Mouse (Mus musculus): ENCODE results near the gene 1700029F12Rik. TPM values are rescaled to one million over a fixed set of nuclear protein-coding genes. Genes with fewer than 3 reads are reported as not detected.

Gene 1700029F12Rik
- total RNA-seq (2014; fragmentation: Nextera tagmentation) (not detected in 2 replicates), total RNA-seq (2017) (not detected in 2 replicates), polyA plus RNA-seq (2012) (not detected in 2 replicates)

DNA sequence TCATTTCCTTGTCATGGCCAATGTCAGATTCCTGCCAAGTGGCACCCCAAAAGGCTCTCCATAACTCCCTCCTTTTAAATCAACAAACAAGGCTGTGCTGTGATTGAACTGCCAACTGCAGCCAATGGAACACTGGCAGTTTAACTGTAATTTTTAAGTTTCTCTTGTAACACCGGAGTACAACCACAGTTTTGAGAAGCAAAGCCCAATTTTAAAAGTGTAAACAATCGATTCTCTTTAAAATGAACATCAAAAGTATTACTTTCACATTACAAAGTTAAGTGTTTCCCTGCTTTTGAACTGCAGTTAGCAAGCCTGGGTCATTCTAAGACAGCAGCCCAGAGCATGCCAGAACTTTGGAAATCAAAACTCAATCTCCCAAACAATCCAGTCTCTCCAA, at the start of gene 1700029F12Rik:
TSS of gene 1700029F12Rik (minus strand) at position 101 of the 400 bp plus-strand sequence.
- Histone ChIP-seq H3K4me3 (ENCODE audit: low read depth, low read length) (no peak within 1 kb of the TSS), H3K9me3 (replicated peaks) (no peaks in the 10 kb centered on the region), H3K36me3 (replicated peaks) (no peaks in the 10 kb centered on the region), H3K4me1 (ENCODE audit: insufficient read depth, low read depth, low read length) (no peaks in the 10 kb centered on the region), H3K27me3 (ENCODE audit: insufficient read depth, low read length) (peaks cover 4% of the 10 kb centered on the region; the same call in 1 of the 2 replicates)
- ATAC-seq (ENCODE audit: extremely low read depth, insufficient number of reproducible peaks, low FRiP score, poor library complexity, severe bottlenecking) (no peak), DNase-seq (ENCODE audit: low spot score) (no peak)
- TF ChIP-seq GATA1 (IDR thresholded peaks at IDR 0.05; ENCODE audit: borderline replicate concordance, low read length) (no peak), POLR2AphosphoS5 (IDR thresholded peaks at IDR 0.05; ENCODE audit: insufficient replicate concordance, low read depth, low read length) (no peak)

DNA sequence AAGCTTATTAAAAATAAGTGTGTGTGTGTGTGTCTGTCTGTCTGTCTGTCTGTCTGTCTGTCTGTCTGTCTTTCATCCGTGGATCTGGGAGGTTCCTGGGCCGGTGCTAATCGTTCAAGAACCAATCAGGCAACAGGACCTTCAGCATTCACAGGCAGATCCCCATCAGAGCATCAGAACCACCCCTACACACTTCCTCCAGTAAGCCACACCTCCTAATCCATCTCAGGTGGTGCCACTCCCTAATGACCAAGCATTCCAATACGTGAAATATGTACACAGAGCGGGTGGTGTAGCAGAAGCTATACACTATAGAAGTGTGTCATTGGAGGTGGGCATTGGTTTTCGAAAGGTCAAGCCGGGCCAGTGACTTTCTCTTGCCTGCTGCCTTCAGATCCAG, 48.3 kb upstream of the 1700029F12Rik start:
- ATAC-seq (ENCODE audit: extremely low read depth, insufficient number of reproducible peaks, low FRiP score, poor library complexity, severe bottlenecking) = no peak
- Histone ChIP-seq H3K4me3 (ENCODE audit: low read depth, low read length) (no peak overlapping the region), H3K27me3 (ENCODE audit: insufficient read depth, low read length) (peaks cover 4% of the 10 kb centered on the region; the same call in 1 of the 2 replicates), H3K4me1 (ENCODE audit: insufficient read depth, low read depth, low read length) (no peaks in the 10 kb centered on the region), H3K36me3 (replicated peaks) (no peaks in the 10 kb centered on the region), H3K9me3 (replicated peaks) (no peaks in the 10 kb centered on the region)
- TF ChIP-seq CTCF (IDR thresholded peaks at IDR 0.05; ENCODE audit: low read depth, low read length) (no peak), POLR2AphosphoS5 (IDR thresholded peaks at IDR 0.05; ENCODE audit: insufficient replicate concordance, low read depth, low read length) (no peak), GATA1 (IDR thresholded peaks at IDR 0.05; ENCODE audit: borderline replicate concordance, low read length) (no peak), GATA2 (IDR thresholded peaks at IDR 0.05; ENCODE audit: borderline replicate concordance, low read depth, low read length) (no peak), TAL1 (conservative IDR thresholded peaks at IDR 0.05; ENCODE audit: low read depth, low read length) (no peak)
- DNase-seq (ENCODE audit: low spot score) = no peak

DNA sequence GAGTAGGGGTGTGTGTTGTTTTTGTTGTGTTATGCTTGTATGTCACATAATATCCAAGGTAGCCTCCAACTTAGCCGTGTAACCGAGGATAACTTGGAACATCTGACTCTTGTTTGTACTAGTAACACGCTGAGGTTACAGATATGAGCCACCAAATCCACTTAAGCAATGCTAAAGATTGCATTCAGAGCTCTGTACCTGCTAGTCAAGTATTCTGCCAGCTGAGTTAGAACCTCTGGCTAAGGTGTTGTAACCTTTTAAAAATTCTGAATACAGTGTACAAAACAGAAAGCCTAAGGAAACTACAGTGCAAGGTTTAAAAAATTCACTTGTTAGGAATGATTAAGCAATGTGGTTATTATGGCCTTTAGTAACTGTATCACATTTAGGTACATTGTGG, 46.5 kb upstream of the 1700029F12Rik start:
- no peak for DNase-seq (ENCODE audit: low spot score)
- no peaks in the 10 kb centered on the region for H3K9me3 ChIP-seq (replicated peaks)
- no peaks in the 10 kb centered on the region for H3K4me1 ChIP-seq (ENCODE audit: insufficient read depth, low read depth, low read length)
- ATAC-seq (ENCODE audit: extremely low read depth, insufficient number of reproducible peaks, low FRiP score, poor library complexity, severe bottlenecking) = no peak
- TF ChIP-seq CTCF (IDR thresholded peaks at IDR 0.05; ENCODE audit: low read depth, low read length) = no peak
- TF ChIP-seq TAL1 (conservative IDR thresholded peaks at IDR 0.05; ENCODE audit: low read depth, low read length) = no peak
- TF ChIP-seq POLR2AphosphoS5 (IDR thresholded peaks at IDR 0.05; ENCODE audit: insufficient replicate concordance, low read depth, low read length) = no peak
- no peak for TF ChIP-seq GATA2 (IDR thresholded peaks at IDR 0.05; ENCODE audit: borderline replicate concordance, low read depth, low read length)
- no peak for TF ChIP-seq GATA1 (IDR thresholded peaks at IDR 0.05; ENCODE audit: borderline replicate concordance, low read length)
- H3K4me3 ChIP-seq (ENCODE audit: low read depth, low read length) = no peak overlapping the region
- H3K27me3 ChIP-seq (ENCODE audit: insufficient read depth, low read length) = 0 out of 2 replicates have a peak, but pooled peaks cover 4% of the 10 kb centered on the region
- no peaks in the 10 kb centered on the region for H3K36me3 ChIP-seq (replicated peaks)

GRCm38 (mm10) chr13:97080201-97080600, 46.0 kb upstream of the 1700029F12Rik start:
- no peak overlapping the region for H3K4me3 ChIP-seq (ENCODE audit: low read depth, low read length)
- TF ChIP-seq GATA2 (IDR thresholded peaks at IDR 0.05; ENCODE audit: borderline replicate concordance, low read depth, low read length) (no peak), TAL1 (conservative IDR thresholded peaks at IDR 0.05; ENCODE audit: low read depth, low read length) (no peak), CTCF (IDR thresholded peaks at IDR 0.05; ENCODE audit: low read depth, low read length) (no peak), GATA1 (IDR thresholded peaks at IDR 0.05; ENCODE audit: borderline replicate concordance, low read length) (no peak), POLR2AphosphoS5 (IDR thresholded peaks at IDR 0.05; ENCODE audit: insufficient replicate concordance, low read depth, low read length) (no peak)
- H3K27me3 ChIP-seq (ENCODE audit: insufficient read depth, low read length) = 0 out of 2 replicates have a peak, but pooled peaks cover 4% of the 10 kb centered on the region
- ATAC-seq (ENCODE audit: extremely low read depth, insufficient number of reproducible peaks, low FRiP score, poor library complexity, severe bottlenecking) (no peak), DNase-seq (ENCODE audit: low spot score) (no peak)
- H3K36me3 ChIP-seq (replicated peaks) = no peaks in the 10 kb centered on the region
- H3K9me3 ChIP-seq (replicated peaks) = no peaks in the 10 kb centered on the region
- H3K4me1 ChIP-seq (ENCODE audit: insufficient read depth, low read depth, low read length) = no peaks in the 10 kb centered on the region

DNA sequence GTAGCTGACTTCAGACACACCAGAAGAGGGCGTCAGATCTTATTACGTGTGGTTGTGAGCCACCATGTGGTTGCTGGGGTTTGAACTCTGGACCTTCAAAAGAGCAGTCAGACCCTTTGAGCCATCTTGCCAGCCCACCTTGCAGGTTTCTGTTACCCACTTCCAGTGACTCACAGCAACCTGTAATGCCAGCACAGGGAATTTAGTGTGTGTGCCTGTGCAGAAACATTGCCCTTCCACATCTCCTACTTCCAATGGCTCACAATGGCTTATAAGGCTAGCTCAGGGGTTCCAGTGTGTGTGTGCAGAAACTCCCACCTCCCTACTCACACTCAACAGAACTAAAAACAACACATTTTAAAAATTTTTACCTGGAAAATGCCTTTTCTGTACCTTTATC, 43.4 kb upstream of the 1700029F12Rik start:
- Histone ChIP-seq H3K27me3 (ENCODE audit: insufficient read depth, low read length) (0 out of 2 replicates have a peak, but pooled peaks cover 4% of the 10 kb centered on the region), H3K9me3 (replicated peaks) (no peaks in the 10 kb centered on the region), H3K4me1 (ENCODE audit: insufficient read depth, low read depth, low read length) (no peaks in the 10 kb centered on the region), H3K4me3 (ENCODE audit: low read depth, low read length) (no peak overlapping the region), H3K36me3 (replicated peaks) (no peaks in the 10 kb centered on the region)
- no peak for DNase-seq (ENCODE audit: low spot score)
- no peak for ATAC-seq (ENCODE audit: extremely low read depth, insufficient number of reproducible peaks, low FRiP score, poor library complexity, severe bottlenecking)
- no peak for TF ChIP-seq CTCF (IDR thresholded peaks at IDR 0.05; ENCODE audit: low read depth, low read length)
- no peak for TF ChIP-seq POLR2AphosphoS5 (IDR thresholded peaks at IDR 0.05; ENCODE audit: insufficient replicate concordance, low read depth, low read length)
- TF ChIP-seq TAL1 (conservative IDR thresholded peaks at IDR 0.05; ENCODE audit: low read depth, low read length) = no peak
- no peak for TF ChIP-seq GATA1 (IDR thresholded peaks at IDR 0.05; ENCODE audit: borderline replicate concordance, low read length)
- no peak for TF ChIP-seq GATA2 (IDR thresholded peaks at IDR 0.05; ENCODE audit: borderline replicate concordance, low read depth, low read length)

- no peak for ATAC-seq (ENCODE audit: extremely low read depth, insufficient number of reproducible peaks, low FRiP score, poor library complexity, severe bottlenecking)
- no peak for DNase-seq (ENCODE audit: low spot score)
These were observed 39.3 kb upstream of the 1700029F12Rik start for GRCm38 (mm10) chr13:97073497-97073896.

More at GRCm38 (mm10) chr13:97073497-97073896, 39.3 kb upstream of the 1700029F12Rik start:
- TF ChIP-seq GATA2 (IDR thresholded peaks at IDR 0.05; ENCODE audit: borderline replicate concordance, low read depth, low read length) (no peak), POLR2AphosphoS5 (IDR thresholded peaks at IDR 0.05; ENCODE audit: insufficient replicate concordance, low read depth, low read length) (no peak), GATA1 (IDR thresholded peaks at IDR 0.05; ENCODE audit: borderline replicate concordance, low read length) (no peak), TAL1 (conservative IDR thresholded peaks at IDR 0.05; ENCODE audit: low read depth, low read length) (no peak), CTCF (IDR thresholded peaks at IDR 0.05; ENCODE audit: low read depth, low read length) (no peak)
- Histone ChIP-seq H3K36me3 (replicated peaks) (no peaks in the 10 kb centered on the region), H3K4me3 (ENCODE audit: low read depth, low read length) (no peak overlapping the region), H3K4me1 (ENCODE audit: insufficient read depth, low read depth, low read length) (no peaks in the 10 kb centered on the region), H3K27me3 (ENCODE audit: insufficient read depth, low read length) (peaks cover 5% of the 10 kb centered on the region; the same call in 1 of the 2 replicates), H3K9me3 (replicated peaks) (peaks cover 13% of the 10 kb centered on the region)
